Mouse (Mus musculus) fat pad, adult 2 months (tissue): ENCODE results near the gene Mboat2.

Source experiments
- DNase-seq: peaks from one replicate; pipeline ENCODE4 v3.0.0-alpha.2; 2011; ENCODE audit warnings: low read depth, low spot score; ENCODE audit errors: extremely low read depth

The Mboat2 gene

GRCm38 (mm10) chr12:24942619-24943287, 112.1 kb downstream of the Mboat2 start:
- DNase-seq = no peak

GRCm38 (mm10) chr12:24943427-24943826, 112.7 kb downstream of the Mboat2 start:
- no peak for DNase-seq

GRCm38 (mm10) chr12:24944597-24944996, 113.9 kb downstream of the Mboat2 start:
- DNase-seq = no peak

- DNase-seq = no peak
Measured at GRCm38 (mm10) chr12:24947065-24947464, 116.4 kb downstream of the Mboat2 start.

- no peak for DNase-seq
Measured at GRCm38 (mm10) chr12:24948344-24948743, 117.7 kb downstream of the Mboat2 start.

GRCm38 (mm10) chr12:24950376-24951046, 119.8 kb downstream of the Mboat2 start:
- DNase-seq = no peak

- no peak for DNase-seq
Measured at GRCm38 (mm10) chr12:24952147-24952546, 121.5 kb downstream of the Mboat2 start.

GRCm38 (mm10) chr12:24955137-24955536, 124.5 kb downstream of the Mboat2 start:
- DNase-seq = no peak

- no peak for DNase-seq
Measured at GRCm38 (mm10) chr12:24958526-24958925, 127.8 kb downstream of the Mboat2 start.

- DNase-seq = no peak
Measured at GRCm38 (mm10) chr12:24961821-24962220, 131.1 kb downstream of the Mboat2 start.

GRCm38 (mm10) chr12:24962362-24962967, 131.8 kb downstream of the Mboat2 start:
- no peak for DNase-seq

GRCm38 (mm10) chr12:24963393-24964022, 132.8 kb downstream of the Mboat2 start:
- peak; percentile 37 for DNase-seq

GRCm38 (mm10) chr12:24965406-24965805, 134.7 kb downstream of the Mboat2 start:
- DNase-seq = no peak

GRCm38 (mm10) chr12:24966046-24966445, 135.4 kb downstream of the Mboat2 start:
- DNase-seq = no peak

GRCm38 (mm10) chr12:24971490-24972200, 141.0 kb downstream of the Mboat2 start:
- no peak for DNase-seq

- DNase-seq = no peak
Measured at GRCm38 (mm10) chr12:24972371-24973350, 142.0 kb downstream of the Mboat2 start.

GRCm38 (mm10) chr12:24973586-24973985, 142.9 kb downstream of the Mboat2 start:
- no peak for DNase-seq

- no peak for DNase-seq
Measured at GRCm38 (mm10) chr12:24974446-24975114, 143.9 kb downstream of the Mboat2 start, which contains the start of gene Kidins220. TSS of gene Kidins220 (plus strand) at chr12:24974925.

- DNase-seq = no peak
Measured at GRCm38 (mm10) chr12:24975115-24975733, 144.5 kb downstream of the Mboat2 start.
